Mouse (Mus musculus): ENCODE measurements around the gene Spata25. TPM values are rescaled to one million over a fixed set of nuclear protein-coding genes. Genes with fewer than 3 reads are reported as not detected.

The Spata25 gene
- total RNA-seq, 2 experiments from 2014 or later: 0.43 TPM; not detected in 1

DNA sequence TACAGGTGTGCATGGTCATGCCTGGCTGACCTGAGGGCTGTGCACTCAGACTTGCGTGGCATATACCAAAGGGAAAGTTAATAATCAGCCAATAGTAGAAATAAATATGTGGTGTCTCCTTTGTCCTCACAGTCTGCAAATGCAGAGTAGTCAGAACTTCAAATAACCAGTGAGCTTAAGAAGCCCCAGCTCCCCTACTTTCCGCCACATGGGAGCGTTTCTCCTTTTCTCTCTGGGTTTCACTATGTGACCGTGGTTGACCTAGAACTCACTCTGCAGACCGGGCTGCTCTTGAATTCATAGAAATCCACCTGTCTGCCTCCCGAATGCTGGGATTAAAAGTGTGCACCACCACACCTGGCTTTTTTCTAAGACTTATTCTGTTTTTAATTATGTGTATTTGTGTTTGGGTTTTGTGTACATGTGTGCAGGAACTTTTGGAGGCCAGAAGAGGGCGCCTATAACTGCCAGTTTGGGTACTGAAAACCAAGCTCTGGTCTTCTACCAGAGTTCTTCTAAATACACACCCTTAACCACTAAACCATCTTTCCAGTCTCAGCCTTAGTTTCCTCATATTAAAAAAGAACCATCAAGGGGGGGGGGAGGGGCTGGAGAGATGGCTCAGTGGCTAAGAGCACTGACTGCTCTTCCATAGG is 44.3 kb downstream of the Spata25 start:
- DNase-seq (ENCODE audit: low spot score in 2 of 2): no peak

DNA sequence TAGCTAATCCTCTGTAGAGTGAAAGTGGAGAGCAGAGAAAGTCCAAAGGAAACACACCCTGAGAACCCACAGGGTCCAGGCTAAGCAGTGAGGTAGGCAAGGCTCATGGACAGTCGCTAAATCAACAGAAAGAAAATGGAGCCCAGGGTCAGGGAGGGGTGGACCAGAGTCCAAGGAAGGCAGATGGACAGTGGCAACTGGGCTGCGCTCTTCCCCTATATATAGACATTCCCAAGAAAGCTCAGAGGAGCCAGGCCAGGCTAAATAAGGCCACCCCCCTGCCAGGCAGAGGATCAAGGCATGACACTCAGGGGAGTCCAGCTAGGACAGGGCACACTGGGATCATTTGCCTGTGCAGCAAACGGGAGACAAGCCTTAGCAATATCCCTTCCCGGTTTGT is 46.5 kb downstream of the Spata25 start:
- DNase-seq (ENCODE audit: low spot score in 2 of 2): no peak

DNA sequence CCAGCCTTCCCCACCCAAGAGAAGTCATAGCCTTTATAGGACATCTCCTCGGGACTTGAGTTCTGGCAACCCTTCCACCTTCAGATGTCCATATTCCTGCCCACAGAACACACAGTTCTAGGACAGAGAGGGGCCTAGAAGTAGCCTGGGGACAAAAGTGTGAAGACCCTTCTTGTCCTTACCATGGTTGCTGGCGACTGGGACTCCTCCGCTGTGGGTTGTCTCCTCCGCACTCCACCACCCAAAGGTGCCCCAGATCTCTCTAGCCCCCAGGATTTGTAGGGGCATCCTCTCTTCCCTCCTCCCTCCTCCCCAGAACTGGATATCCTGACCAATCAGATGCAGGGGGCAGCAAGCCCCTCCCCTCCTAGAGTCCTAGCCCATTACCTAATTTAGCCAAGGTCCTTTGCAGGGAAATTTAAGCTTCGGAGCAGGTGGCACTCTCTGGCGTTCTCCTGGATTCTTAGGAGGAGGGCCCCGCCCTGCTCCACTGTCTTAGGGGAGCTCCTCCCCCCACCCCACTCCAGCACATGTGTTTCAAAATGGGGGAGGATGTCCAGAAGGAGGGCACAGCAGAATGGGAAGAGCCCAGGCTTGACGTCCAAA is 48.8 kb downstream of the Spata25 start, which contains the start of gene Tnnc2:
TSS of gene Tnnc2 (minus strand) at position 487 of the 606 bp plus-strand sequence.
- DNase-seq (ENCODE audit: low spot score in 2 of 2): no peak

DNA sequence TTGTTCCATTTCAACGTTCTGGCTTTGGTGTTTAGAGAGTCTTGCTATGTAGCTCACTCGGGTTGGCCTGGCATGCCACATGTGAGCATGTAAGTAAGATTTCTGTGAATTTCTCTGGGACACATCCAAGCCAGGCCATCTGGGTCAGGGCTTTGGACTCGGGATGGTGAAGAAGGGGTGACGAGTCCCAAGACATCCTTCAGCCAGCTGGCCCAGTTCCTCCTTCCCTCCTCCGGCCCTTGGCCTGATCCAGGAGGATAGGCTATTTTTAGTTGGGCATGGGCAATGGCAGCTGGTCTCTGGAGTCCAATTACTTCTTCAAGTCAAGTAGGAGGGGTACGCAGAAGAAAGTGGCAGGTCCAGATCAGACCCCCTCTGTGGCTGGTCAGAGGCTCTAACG is 49.5 kb downstream of the Spata25 start:
- DNase-seq (ENCODE audit: low spot score in 2 of 2): no peak

DNA sequence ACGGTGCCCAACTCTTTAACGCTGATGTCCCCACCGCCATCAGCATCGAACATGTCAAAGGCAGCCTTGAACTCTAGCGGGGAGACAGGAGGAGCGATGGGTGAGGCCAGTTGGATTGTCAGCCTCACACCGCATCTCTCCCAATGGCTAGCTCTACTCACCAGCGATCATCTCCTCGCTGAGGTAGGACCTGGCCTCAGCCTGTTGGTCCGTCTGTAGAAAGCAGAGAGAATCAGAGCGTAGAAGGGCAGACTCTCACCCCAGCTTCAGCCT is 50.4 kb downstream of the Spata25 start:
- DNase-seq (ENCODE audit: low spot score in 2 of 2): no peak

- DNase-seq (ENCODE audit: low spot score in 2 of 2): no peak
These were observed 50.9 kb downstream of the Spata25 start for GRCm38 (mm10) chr2:164777246-164778014.

DNA sequence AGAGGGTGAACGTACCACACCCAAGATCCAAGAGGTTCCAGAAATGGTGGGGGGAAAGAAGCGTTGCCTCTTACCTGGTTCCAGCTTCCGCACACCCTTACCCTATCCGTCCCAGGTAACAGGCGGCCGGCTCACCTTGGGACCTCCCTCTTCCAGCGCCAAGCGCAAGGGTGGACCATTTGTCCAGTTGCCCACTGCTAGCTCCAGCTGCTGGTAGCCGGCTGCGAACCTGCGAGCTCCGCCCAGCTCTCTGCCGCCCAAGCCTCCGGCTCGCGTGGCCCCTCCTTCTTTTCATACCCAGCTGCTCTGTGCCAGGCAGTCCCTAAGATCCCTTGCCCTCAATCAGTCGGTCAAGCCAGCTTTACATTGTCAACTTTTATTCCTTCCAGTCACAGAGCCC is 51.5 kb downstream of the Spata25 start:
- DNase-seq (ENCODE audit: low spot score in 2 of 2): no peak

Other genes starting within 250 kb of the Spata25 start
- gene Wfdc6a, start 243.1 kb downstream of the Spata25 start, total RNA-seq (2021): not detected
- not detected for gene Eppin, start 234.9 kb downstream of the Spata25 start, total RNA-seq (2021)
- not detected for gene Wfdc6b, start 215.0 kb downstream of the Spata25 start, total RNA-seq (2021)
- not detected for gene Wfdc8, start 214.9 kb downstream of the Spata25 start, total RNA-seq (2021)
- not detected for gene Wfdc16, start 189.7 kb downstream of the Spata25 start, total RNA-seq (2021)
- gene Wfdc10, start 172.5 kb downstream of the Spata25 start, total RNA-seq (2021): not detected
- gene Wfdc9, start 172.0 kb downstream of the Spata25 start, total RNA-seq (2021): not detected
- not detected for gene Wfdc11, start 154.4 kb downstream of the Spata25 start, total RNA-seq (2021)
- not detected for gene Wfdc13, start 143.4 kb downstream of the Spata25 start, total RNA-seq (2021)
- not detected for gene Spint4, start 130.0 kb downstream of the Spata25 start, total RNA-seq (2021)
- gene Spint5, start 113.2 kb downstream of the Spata25 start, total RNA-seq (2021): not detected
- gene Wfdc3, start 82.6 kb downstream of the Spata25 start, total RNA-seq (2021): 1 to 10 TPM; 1.4 to 1.7 TPM
- gene Dnttip1, start 82.6 kb downstream of the Spata25 start, total RNA-seq (2021): 10 to 100 TPM; 33.8 to 36.0 TPM
- under 1 TPM in 1 of 2 experiments, not detected in 1; 0.38 TPM for gene Ube2c, start 58.6 kb downstream of the Spata25 start, total RNA-seq (2021)
- gene Tnnc2, start 48.6 kb downstream of the Spata25 start, total RNA-seq (2021): not detected
- gene Snx21, start 42.7 kb downstream of the Spata25 start, total RNA-seq (2021): 10 to 100 TPM; 39.7 to 41.8 TPM
- 10 to 100 TPM; 25.6 to 27.0 TPM for gene Acot8, start 23.7 kb downstream of the Spata25 start, total RNA-seq (2021)
- 1 to 10 TPM; 9.1 to 9.3 TPM for gene Zswim3, start 23.4 kb downstream of the Spata25 start, total RNA-seq (2021)
- gene Zswim1, start 5.9 kb downstream of the Spata25 start, total RNA-seq (2021): 10 to 100 TPM; 22.7 to 26.3 TPM
- gene Ctsa, start 4.3 kb upstream of the Spata25 start, total RNA-seq (2021): 100 to 1,000 TPM; 103 TPM
- gene Neurl2, start 4.9 kb upstream of the Spata25 start, total RNA-seq (2021): 1 to 10 TPM; 2.5 to 3.0 TPM
- gene Pltp, start 29.2 kb upstream of the Spata25 start, total RNA-seq (2021): 10 to 100 TPM; 77.0 to 77.9 TPM
- gene Pcif1, start 50.8 kb upstream of the Spata25 start, total RNA-seq (2021): 10 to 100 TPM; 41.9 to 45.2 TPM
- gene Zfp335, start 83.2 kb upstream of the Spata25 start, total RNA-seq (2021): 10 to 100 TPM; 25.9 to 26.8 TPM
- 1 to 10 TPM; 1.5 to 1.6 TPM for gene Mmp9, start 112.2 kb upstream of the Spata25 start, total RNA-seq (2021)
- gene Slc12a5, start 132.3 kb upstream of the Spata25 start, total RNA-seq (2021): 100 to 1,000 TPM; 396 to 408 TPM
- 10 to 100 TPM; 57.0 to 59.2 TPM for gene Ncoa5, start 206.3 kb upstream of the Spata25 start, total RNA-seq (2021)
- gene Cd40, start 227.1 kb upstream of the Spata25 start, total RNA-seq (2021): under 1 TPM; 0.10 to 0.28 TPM

Data from layer of hippocampus, adult 18-20 months (tissue).